Mouse (Mus musculus): ENCODE measurements around the gene Rps6ka5.

Gene Rps6ka5

GRCm38 (mm10) chr12:100726651-100727050 lies at the start of gene Rps6ka5:
Gene Rps6ka5 (minus strand): TSS chr12:100726983.
- no peak for DNase-seq (ENCODE audit: low read depth, low spot score)

GRCm38 (mm10) chr12:100775911-100776581 lies 49.3 kb upstream of the Rps6ka5 start:
- no peak for DNase-seq (ENCODE audit: low read depth, low spot score)

- DNase-seq (ENCODE audit: low read depth, low spot score): no peak
These were observed 48.5 kb upstream of the Rps6ka5 start for GRCm38 (mm10) chr12:100775291-100775690.

- no peak for DNase-seq (ENCODE audit: low read depth, low spot score)
These were observed 48.0 kb upstream of the Rps6ka5 start for GRCm38 (mm10) chr12:100774756-100775155.

GRCm38 (mm10) chr12:100772230-100772984 lies 45.6 kb upstream of the Rps6ka5 start:
- DNase-seq (ENCODE audit: low read depth, low spot score): no peak

- no peak for DNase-seq (ENCODE audit: low read depth, low spot score)
These were observed 44.0 kb upstream of the Rps6ka5 start for GRCm38 (mm10) chr12:100770765-100771164.

- DNase-seq (ENCODE audit: low read depth, low spot score): no peak
These were observed 43.1 kb upstream of the Rps6ka5 start for GRCm38 (mm10) chr12:100769871-100770270.

GRCm38 (mm10) chr12:100764329-100765018 lies 37.7 kb upstream of the Rps6ka5 start:
- no peak for DNase-seq (ENCODE audit: low read depth, low spot score)

- DNase-seq (ENCODE audit: low read depth, low spot score): no peak
These were observed 36.1 kb upstream of the Rps6ka5 start for GRCm38 (mm10) chr12:100762663-100763425.

GRCm38 (mm10) chr12:100757427-100757826 lies 30.6 kb upstream of the Rps6ka5 start:
- DNase-seq (ENCODE audit: low read depth, low spot score): no peak

- no peak for DNase-seq (ENCODE audit: low read depth, low spot score)
These were observed 26.9 kb upstream of the Rps6ka5 start for GRCm38 (mm10) chr12:100753716-100754115.

- no peak for DNase-seq (ENCODE audit: low read depth, low spot score)
These were observed 26.2 kb upstream of the Rps6ka5 start for GRCm38 (mm10) chr12:100752977-100753376.

GRCm38 (mm10) chr12:100742468-100742867 lies 15.7 kb upstream of the Rps6ka5 start:
- DNase-seq (ENCODE audit: low read depth, low spot score): no peak

GRCm38 (mm10) chr12:100740313-100740712 lies 13.5 kb upstream of the Rps6ka5 start:
- DNase-seq (ENCODE audit: low read depth, low spot score): no peak

GRCm38 (mm10) chr12:100739011-100739570 lies 12.3 kb upstream of the Rps6ka5 start:
- DNase-seq (ENCODE audit: low read depth, low spot score): no peak

- no peak for DNase-seq (ENCODE audit: low read depth, low spot score)
These were observed 11.7 kb upstream of the Rps6ka5 start for GRCm38 (mm10) chr12:100738498-100738897.

- no peak for DNase-seq (ENCODE audit: low read depth, low spot score)
These were observed 8.8 kb upstream of the Rps6ka5 start for GRCm38 (mm10) chr12:100735581-100735980.

- DNase-seq (ENCODE audit: low read depth, low spot score): no peak
These were observed 8.4 kb upstream of the Rps6ka5 start for GRCm38 (mm10) chr12:100735156-100735555.

GRCm38 (mm10) chr12:100728646-100729485 lies 2.1 kb upstream of the Rps6ka5 start:
- DNase-seq (ENCODE audit: low read depth, low spot score): no peak

GRCm38 (mm10) chr12:100727891-100728290 lies 1.1 kb upstream of the Rps6ka5 start:
- DNase-seq (ENCODE audit: low read depth, low spot score): no peak

GRCm38 (mm10) chr12:100725458-100725786 lies 1.4 kb downstream of the Rps6ka5 start:
- DNase-seq (ENCODE audit: low read depth, low spot score): no peak
